Mouse (Mus musculus) bone marrow, adult 2 months (tissue): Measurements from ENCODE around the gene Crb1. TPM values are rescaled to one million over a fixed set of nuclear protein-coding genes. Genes with fewer than 3 reads are reported as not detected.

Source experiments
- H3K27ac ChIP-seq: fragments of 200-500 bp; 2 replicates; pipeline ENCODE4 v1.5.1; 2012; ENCODE audit warnings: low read depth, mild to moderate bottlenecking, control low read depth, inconsistent platforms, low read length; ENCODE audit not compliant: control insufficient read depth, poor library complexity, insufficient read depth
- H3K4me1 ChIP-seq: fragments of 200-500 bp; 2 replicates; pipeline ENCODE4 v1.6.1; 2011; ENCODE audit warnings: low read length; ENCODE audit not compliant: control insufficient read depth, insufficient read depth
- H3K4me3 ChIP-seq: fragments of 200-500 bp; replicated peaks from 2 replicates; pipeline ENCODE3; 2011; ENCODE audit warnings: mild to moderate bottlenecking, low read depth, low read length, control low read depth; ENCODE audit not compliant: control insufficient read depth
- CTCF ChIP-seq: fragments of 200-500 bp; IDR thresholded peaks from 2 replicates; pipeline ENCODE4 v1.5.1; 2011; ENCODE audit warnings: low read length, control low read depth; ENCODE audit not compliant: control insufficient read depth, insufficient read depth
- POLR2A ChIP-seq: fragments of 200-500 bp; IDR thresholded peaks from 2 replicates; pipeline ENCODE4 v1.6.1; 2011; ENCODE audit warnings: low read depth, mild to moderate bottlenecking, control low read depth, low read length, borderline replicate concordance; ENCODE audit not compliant: control insufficient read depth
- WGBS: fragments of 180-500 bp; shearing (Covaris S2); methylation state at CpG from one replicate; pipeline ENCODE4 v1.1.7; 2018; 5-methylcytosine and 5-hydroxymethylcytosine counted together
- polyA plus RNA-seq: library from polyadenylated mRNA; stranded (reverse); fragments of >200 nt; gene quantifications from 2 replicates; pipeline ENCODE4 v1.2.4, GENCODE M21; 2011; ENCODE audit warnings: low replicate concordance; ENCODE audit not compliant: missing spikeins, insufficient read depth, insufficient read length

Gene Crb1
- polyA plus RNA-seq, 1 experiment, result not detected

- WGBS, result 70% methylated on average over 11 of the region's 11 CpGs
- Histone ChIP-seq H3K27ac (no peak overlapping the region), H3K4me1 (no peaks in the 10 kb centered on the region), H3K4me3 (no peak overlapping the region)
- no peak for TF ChIP-seq CTCF
- TF ChIP-seq POLR2A, result no peak
Measured at GRCm38 (mm10) chr1:139346602-139347371, 30.1 kb downstream of the Crb1 start.

- no peak overlapping the region for H3K27ac ChIP-seq
- H3K4me1 ChIP-seq, result no peaks in the 10 kb centered on the region
- H3K4me3 ChIP-seq, result no peak overlapping the region
- 86% methylated on average over 6 of the region's 6 CpGs for WGBS
- TF ChIP-seq CTCF (no peak), POLR2A (no peak)
Measured at GRCm38 (mm10) chr1:139346030-139346601, 30.8 kb downstream of the Crb1 start.

- 11% methylated on average over 1 of the region's 2 CpGs for WGBS
- no peaks in the 10 kb centered on the region for H3K4me1 ChIP-seq
- no peak for TF ChIP-seq POLR2A
- TF ChIP-seq CTCF, result no peak
Measured at GRCm38 (mm10) chr1:139340178-139340859, 36.6 kb downstream of the Crb1 start.

GRCm38 (mm10) chr1:139336997-139337396 lies 39.9 kb downstream of the Crb1 start:
- H3K27ac ChIP-seq, result no peak overlapping the region
- no peak overlapping the region for H3K4me3 ChIP-seq
- 77% methylated on average over 2 of the region's 2 CpGs for WGBS
- TF ChIP-seq POLR2A, result no peak
- TF ChIP-seq CTCF, result no peak
- H3K4me1 ChIP-seq, result no peaks in the 10 kb centered on the region

More at GRCm38 (mm10) chr1:139340178-139340859, 36.6 kb downstream of the Crb1 start:
- Histone ChIP-seq H3K27ac (no peak overlapping the region), H3K4me3 (no peak overlapping the region)

- H3K27ac ChIP-seq, result no peak overlapping the region
- H3K4me1 ChIP-seq, result no peaks in the 10 kb centered on the region
- WGBS, result 72% methylated on average over 1 of the region's 1 CpGs
- H3K4me3 ChIP-seq, result no peak overlapping the region
- TF ChIP-seq POLR2A, result no peak
Measured at GRCm38 (mm10) chr1:139328811-139329210, 48.1 kb downstream of the Crb1 start.

GRCm38 (mm10) chr1:139328286-139328685 lies 48.6 kb downstream of the Crb1 start:
- no peak overlapping the region for H3K27ac ChIP-seq
- TF ChIP-seq POLR2A (no peak), CTCF (no peak)
- H3K4me1 ChIP-seq, result no peaks in the 10 kb centered on the region
- WGBS, result 83% methylated on average over 5 of the region's 5 CpGs
- no peak overlapping the region for H3K4me3 ChIP-seq

- 85% methylated on average over 2 of the region's 2 CpGs for WGBS
- no peak for TF ChIP-seq POLR2A
- no peak for TF ChIP-seq CTCF
- H3K27ac ChIP-seq, result no peak overlapping the region
- H3K4me1 ChIP-seq, result no peaks in the 10 kb centered on the region
- no peak overlapping the region for H3K4me3 ChIP-seq
Measured at GRCm38 (mm10) chr1:139325378-139325777, 51.5 kb downstream of the Crb1 start.

GRCm38 (mm10) chr1:139319798-139320197 lies 57.1 kb downstream of the Crb1 start:
- Histone ChIP-seq H3K4me3 (no peak overlapping the region), H3K27ac (no peak overlapping the region), H3K4me1 (no peaks in the 10 kb centered on the region)
- TF ChIP-seq POLR2A (no peak), CTCF (no peak)
- 28% methylated on average over 6 of the region's 6 CpGs for WGBS
